Mouse (Mus musculus): ENCODE data around the gene Retsat.
A peak's percentile ranks its signal among the peaks of the same experiment; 100 is the strongest.

GRCm38 (mm10) chr6:72601732-72602131 lies 3.5 kb downstream of the Retsat start:
- TF ChIP-seq POLR2A (IDR thresholded peaks at IDR 0.05; ENCODE audit: borderline replicate concordance, insufficient read depth, low read length) (no peak), CTCF (IDR thresholded peaks at IDR 0.05; ENCODE audit: borderline replicate concordance, insufficient read depth, low read depth, low read length) (peak; percentile 89)

All from cerebellum, adult 2 months (tissue).